Mouse (Mus musculus) spleen, postnatal 14 days (tissue): ENCODE data around the gene Scaf4.
A peak's percentile ranks its signal among the peaks of the same experiment; 100 is the strongest.

Source experiments
- DNase-seq, 2 experiments: peaks; one replicate each; pipeline ENCODE4 v3.0.0; 2021 to 2022; ENCODE audit warnings: low spot score in 2 of 2

Scaf4 gene

GRCm38 (mm10) chr16:90203226-90203962 lies 80.9 kb downstream of the Scaf4 start:
- DNase-seq = no peak

- DNase-seq = no peak
Measured at GRCm38 (mm10) chr16:90202140-90202539, 82.2 kb downstream of the Scaf4 start.

GRCm38 (mm10) chr16:90199174-90199573 lies 85.1 kb downstream of the Scaf4 start:
- DNase-seq = no peak

- DNase-seq = no peak
Measured at GRCm38 (mm10) chr16:90198626-90199025, 85.7 kb downstream of the Scaf4 start.

- DNase-seq = peak; percentile 54 to 70
Measured at GRCm38 (mm10) chr16:90197337-90197973, 86.8 kb downstream of the Scaf4 start.

GRCm38 (mm10) chr16:90196688-90197240 lies 87.5 kb downstream of the Scaf4 start:
- no peak for DNase-seq

GRCm38 (mm10) chr16:90193719-90194118 lies 90.6 kb downstream of the Scaf4 start:
- no peak for DNase-seq

- DNase-seq = no peak
Measured at GRCm38 (mm10) chr16:90191289-90191688, 93.0 kb downstream of the Scaf4 start.

- DNase-seq = no peak
Measured at GRCm38 (mm10) chr16:90187453-90187852, 96.8 kb downstream of the Scaf4 start.

GRCm38 (mm10) chr16:90185928-90186588 lies 98.2 kb downstream of the Scaf4 start:
- peak; percentile 47 to 71 for DNase-seq

- no peak for DNase-seq
Measured at GRCm38 (mm10) chr16:90184135-90184534, 100.2 kb downstream of the Scaf4 start.

- DNase-seq = no peak
Measured at GRCm38 (mm10) chr16:90181673-90182072, 102.6 kb downstream of the Scaf4 start.

GRCm38 (mm10) chr16:90180975-90181374 lies 103.3 kb downstream of the Scaf4 start:
- no peak for DNase-seq

GRCm38 (mm10) chr16:90179892-90180291 lies 104.4 kb downstream of the Scaf4 start:
- no peak for DNase-seq

GRCm38 (mm10) chr16:90178404-90178803 lies 105.9 kb downstream of the Scaf4 start:
- no peak for DNase-seq

- DNase-seq = no peak
Measured at GRCm38 (mm10) chr16:90177425-90177824, 106.9 kb downstream of the Scaf4 start.

GRCm38 (mm10) chr16:90176472-90176871 lies 107.8 kb downstream of the Scaf4 start:
- DNase-seq = no peak
